Mouse (Mus musculus) embryonic fibroblast, embryonic 13.5 days (primary cell): ENCODE results near the gene Sumo2. TPM values are rescaled to one million over a fixed set of nuclear protein-coding genes. Genes with fewer than 3 reads are reported as not detected.

Experiments used
- H3K27ac ChIP-seq: 2 replicates; pipeline ENCODE4 v1.5.1; 2012; ENCODE audit warnings: low read length, control low read depth, inconsistent platforms; ENCODE audit not compliant: insufficient read depth
- H3K4me1 ChIP-seq: 2 replicates; pipeline ENCODE4 v1.6.1; 2011; ENCODE audit warnings: low read length; ENCODE audit not compliant: control insufficient read depth, insufficient read depth
- H3K4me3 ChIP-seq: 2 replicates; pipeline ENCODE4 v1.5.1; 2011; ENCODE audit warnings: mild to moderate bottlenecking, control low read depth, low read length; ENCODE audit not compliant: insufficient read depth
- CTCF ChIP-seq: IDR thresholded peaks from 2 replicates; pipeline ENCODE4 v1.5.1; 2011; ENCODE audit warnings: mild to moderate bottlenecking, control low read depth, low read length, moderate library complexity, borderline replicate concordance; ENCODE audit not compliant: insufficient read depth
- POLR2A ChIP-seq: IDR thresholded peaks from 2 replicates; pipeline ENCODE4 v1.6.1; 2011; ENCODE audit warnings: low read depth, mild to moderate bottlenecking, control low read depth, low read length, moderate library complexity
- polyA plus RNA-seq: library from polyadenylated mRNA; stranded (reverse); fragments of >200 nt; gene quantifications from 2 replicates; pipeline ENCODE4 v1.2.4, GENCODE M21; 2011; ENCODE audit warnings: low read depth; ENCODE audit not compliant: missing spikeins, insufficient read length

Gene Sumo2
- polyA plus RNA-seq, 1 experiment, result 505 TPM

DNA sequence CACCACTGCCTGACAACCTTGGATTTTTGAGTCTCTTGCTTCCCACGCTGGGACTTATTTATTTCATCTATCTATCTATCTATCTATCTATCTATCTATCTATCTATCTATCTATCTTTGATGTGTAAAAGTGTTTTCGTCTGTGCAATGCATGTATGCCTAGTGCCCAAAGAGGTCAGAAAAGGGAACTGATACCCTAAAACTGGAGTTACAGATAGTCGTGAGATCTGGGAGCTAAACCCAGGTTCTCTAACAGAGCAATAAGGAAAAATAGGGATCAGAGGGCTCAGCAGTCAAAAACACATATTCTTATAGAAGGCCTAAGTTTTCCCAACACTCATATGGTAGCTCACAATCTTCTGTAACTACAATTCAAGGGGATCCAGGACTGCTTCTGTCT is 16.5 kb downstream of the Sumo2 start:
- TF ChIP-seq CTCF, result no peak
- no peak for TF ChIP-seq POLR2A
- Histone ChIP-seq H3K27ac (no peak overlapping the region), H3K4me3 (no peak overlapping the region), H3K4me1 (no peaks in the 10 kb centered on the region; the same call in 1 of the 2 replicates)

DNA sequence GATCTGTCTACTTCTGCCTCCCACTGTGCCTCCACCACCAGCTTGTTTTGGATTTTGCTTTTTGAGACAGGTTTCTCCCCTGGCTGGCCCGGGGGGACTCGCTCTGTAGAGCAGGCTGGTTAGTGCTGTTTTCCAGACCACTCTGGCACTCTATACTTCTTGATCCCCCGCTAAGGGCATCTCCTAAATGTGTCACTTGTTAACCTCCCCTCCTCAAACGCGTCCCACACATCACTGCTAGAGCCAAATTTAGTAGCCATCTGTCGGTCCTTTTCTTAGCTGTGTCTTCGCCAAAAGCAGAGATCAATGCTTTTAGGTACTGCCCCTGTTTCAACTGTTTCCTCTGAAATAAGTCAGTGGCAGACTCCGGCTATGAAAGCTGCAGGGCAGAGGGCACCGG is 17.4 kb downstream of the Sumo2 start:
- H3K4me3 ChIP-seq, result no peak overlapping the region
- H3K4me1 ChIP-seq, result no peaks in the 10 kb centered on the region; the same call in 1 of the 2 replicates
- no peak for TF ChIP-seq CTCF
- H3K27ac ChIP-seq, result no peak overlapping the region

DNA sequence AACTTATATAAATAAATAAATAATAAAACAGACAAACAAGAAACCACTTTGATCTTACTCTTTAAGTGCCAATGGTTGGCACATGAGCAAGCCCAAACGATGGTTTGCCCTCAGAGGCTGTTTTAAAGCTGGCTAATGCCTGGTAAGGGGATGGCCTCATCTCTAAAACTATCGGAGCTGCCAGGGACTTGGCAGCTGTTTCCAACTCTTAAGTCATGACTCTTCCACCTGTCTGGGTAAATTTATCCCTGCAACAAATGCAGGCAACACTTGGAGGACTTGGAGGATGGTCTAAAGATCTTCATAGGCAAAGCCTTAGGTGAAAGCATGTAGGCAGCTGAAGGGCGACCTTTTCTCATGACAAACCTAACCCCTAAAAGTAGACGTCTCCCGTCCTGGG is 19.1 kb downstream of the Sumo2 start:
- Histone ChIP-seq H3K27ac (no peak overlapping the region), H3K4me3 (no peak overlapping the region), H3K4me1 (no peaks in the 10 kb centered on the region; the same call in 1 of the 2 replicates)
- TF ChIP-seq POLR2A (no peak), CTCF (no peak)

DNA sequence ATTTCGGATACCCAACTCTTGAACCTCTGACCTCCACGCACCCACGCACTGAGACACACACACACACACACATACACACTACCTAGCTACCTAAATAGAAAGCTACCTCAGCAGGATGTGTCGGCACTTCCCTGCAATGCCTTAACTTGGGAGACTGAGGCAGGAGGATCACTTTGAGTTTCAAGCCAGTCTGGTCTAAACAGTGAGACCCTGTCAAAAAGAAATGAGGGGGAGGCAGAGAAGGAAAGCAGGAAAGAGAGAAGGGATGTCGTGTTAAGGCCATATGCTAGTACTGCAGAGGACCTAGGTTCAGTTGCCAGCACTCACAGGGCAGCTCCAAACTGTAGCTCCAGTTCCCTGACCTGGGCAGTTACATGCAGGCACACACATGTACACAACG is 21.1 kb downstream of the Sumo2 start:
- peaks cover 6% of the 10 kb centered on the region for H3K4me1 ChIP-seq
- TF ChIP-seq POLR2A (no peak), CTCF (no peak)
- no peak overlapping the region for H3K4me3 ChIP-seq
- H3K27ac ChIP-seq, result no peak overlapping the region

GRCm38 (mm10) chr11:115514238-115514663 is 21.8 kb downstream of the Sumo2 start, which contains the start of gene Jpt1:
Gene Jpt1 (minus strand): TSS chr11:115514387.
- peak; percentile 99 for TF ChIP-seq POLR2A
- TF ChIP-seq CTCF, result no peak

DNA sequence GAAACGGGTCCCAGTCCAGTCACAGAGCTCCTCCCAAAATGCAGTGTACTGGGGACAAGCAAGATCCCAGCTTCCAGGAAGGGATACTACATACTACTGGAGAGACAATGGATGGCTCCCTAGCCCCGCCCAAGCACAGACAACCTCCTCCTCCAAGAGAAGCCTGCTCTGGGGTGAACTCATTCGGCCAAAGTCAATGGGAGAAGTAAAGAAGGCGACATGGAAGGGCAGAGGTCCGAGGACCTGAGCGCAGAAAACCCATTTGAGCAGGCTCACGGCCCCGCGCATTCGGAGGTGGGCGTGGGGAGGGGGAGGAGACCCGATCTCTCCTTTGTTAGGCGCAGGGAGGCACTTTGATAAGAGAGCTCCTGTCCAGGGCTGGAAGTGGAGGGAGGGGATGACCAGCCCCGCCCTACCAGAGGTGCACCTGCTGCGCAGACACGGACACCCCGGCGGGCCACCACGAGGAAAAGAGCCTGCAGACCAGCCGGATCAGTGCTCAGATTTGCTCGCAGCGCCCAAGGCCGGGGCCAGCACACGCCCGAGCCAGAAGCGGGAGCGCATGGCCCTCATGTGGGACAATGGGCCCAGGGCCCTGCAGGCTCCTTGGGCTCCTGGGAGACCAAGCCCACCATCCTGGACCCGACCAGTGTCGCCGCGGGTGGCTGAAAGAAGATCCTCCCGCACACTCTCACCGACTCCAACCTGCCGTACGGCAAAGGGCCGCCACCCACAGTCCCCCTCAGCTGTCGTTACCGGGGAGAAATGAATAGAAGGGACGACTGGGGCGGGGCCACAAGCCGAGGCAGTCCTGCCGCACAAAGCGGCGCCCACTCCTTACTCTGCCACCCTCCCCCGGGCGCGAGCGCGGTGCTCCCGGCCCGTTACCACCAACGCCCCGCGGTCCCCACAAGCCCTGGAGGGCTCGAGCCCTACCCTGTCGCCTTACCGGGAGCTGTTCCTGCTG is 22.5 kb downstream of the Sumo2 start:
- Histone ChIP-seq H3K27ac (0 out of 2 replicates have a peak overlapping the region, but pooled peaks have one; percentile 16), H3K4me3 (peak overlapping the region; percentile 91), H3K4me1 (peaks cover 6% of the 10 kb centered on the region)
- TF ChIP-seq CTCF, result no peak

More at GRCm38 (mm10) chr11:115514238-115514663, 21.8 kb downstream of the Sumo2 start, which contains the start of gene Jpt1:
- H3K4me3 ChIP-seq, result peak within 1 kb of the TSS; percentile 91
- H3K27ac ChIP-seq, result 0 out of 2 replicates have a peak within 1 kb of the TSS, but pooled peaks have one; percentile 16
- H3K4me1 ChIP-seq, result peaks cover 6% of the 10 kb centered on the region

DNA sequence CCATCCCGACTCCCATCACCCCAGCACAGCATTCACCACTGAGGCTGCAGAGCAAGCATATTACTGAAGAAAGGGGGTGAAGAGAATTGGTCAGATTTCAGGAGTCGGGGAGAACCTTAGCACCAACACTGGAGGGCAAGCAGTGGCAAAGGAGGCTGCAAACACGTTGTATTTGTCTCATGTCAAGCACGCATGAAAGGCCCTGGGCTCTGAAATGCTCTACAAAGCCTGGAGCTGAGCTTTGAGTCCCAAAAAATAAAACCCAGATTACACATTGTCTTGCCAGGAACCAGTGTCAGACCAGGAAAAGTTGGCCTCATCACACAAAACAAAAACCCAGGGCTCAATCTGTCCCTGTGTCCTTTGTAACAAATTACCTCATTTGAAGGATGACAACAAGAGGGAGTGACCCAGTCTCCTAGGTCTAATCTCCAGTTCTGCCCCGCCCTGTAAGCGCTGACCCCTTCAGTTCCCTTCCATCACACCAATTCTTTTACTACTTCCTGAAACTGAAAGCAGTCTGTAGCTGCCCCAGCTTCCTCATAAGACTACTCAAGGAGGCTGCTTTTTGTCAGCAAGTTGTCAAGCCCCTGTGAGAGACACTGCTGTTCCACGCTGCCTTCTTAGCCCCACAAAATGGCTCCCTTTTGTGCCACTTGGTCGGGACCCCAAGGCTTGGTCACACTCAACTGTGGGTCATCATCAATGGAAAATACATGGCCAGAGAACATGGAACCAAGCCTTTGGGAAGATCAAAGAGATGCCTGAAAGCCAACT is 23.5 kb downstream of the Sumo2 start:
- no peak overlapping the region for H3K27ac ChIP-seq
- TF ChIP-seq CTCF, result no peak
- no peak for TF ChIP-seq POLR2A
- peaks cover 6% of the 10 kb centered on the region for H3K4me1 ChIP-seq
- H3K4me3 ChIP-seq, result peak overlapping the region; percentile 91

DNA sequence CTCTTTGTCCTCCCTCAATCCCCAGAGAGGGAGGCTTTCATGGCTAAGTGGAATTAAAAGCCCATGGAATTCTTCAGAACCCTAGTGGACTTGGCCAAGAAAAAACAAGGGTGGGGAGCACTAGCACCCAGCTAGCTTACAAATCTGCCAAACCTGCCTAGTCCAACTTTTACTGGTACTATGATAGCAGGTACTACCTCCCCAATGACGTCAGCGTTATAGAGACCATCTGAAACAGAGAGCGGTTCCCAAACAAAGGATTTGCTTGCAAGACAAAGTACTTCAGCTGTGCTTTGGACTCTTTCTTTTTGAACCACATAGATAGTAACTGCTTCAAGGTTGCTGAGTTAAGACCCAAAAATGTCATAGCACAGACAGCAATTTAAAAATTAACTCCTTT is 24.1 kb downstream of the Sumo2 start:
- Histone ChIP-seq H3K27ac (no peak overlapping the region), H3K4me1 (peaks cover 6% of the 10 kb centered on the region), H3K4me3 (peak overlapping the region; percentile 91)
- TF ChIP-seq CTCF, result no peak

DNA sequence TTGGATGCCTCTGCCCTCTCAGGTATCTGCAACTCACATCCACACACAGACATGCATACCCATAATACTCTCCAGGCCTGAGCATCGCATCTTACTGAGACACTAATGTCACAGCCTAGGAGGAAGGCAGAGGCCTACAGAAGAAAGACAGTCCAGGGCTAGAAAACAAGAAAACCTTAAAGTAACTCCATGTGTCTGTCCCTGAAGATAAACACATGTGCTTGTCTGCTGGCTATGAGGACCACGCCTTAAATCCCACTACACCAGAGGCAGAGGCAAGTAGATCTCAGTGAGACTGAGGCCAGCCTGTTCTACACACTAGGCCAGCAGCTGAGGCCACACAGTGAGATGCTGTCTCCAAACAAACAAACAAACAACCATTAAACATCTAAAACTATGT is 25.0 kb downstream of the Sumo2 start:
- peaks cover 6% of the 10 kb centered on the region for H3K4me1 ChIP-seq
- H3K27ac ChIP-seq, result no peak overlapping the region
- peak overlapping the region; percentile 91; the same call in 1 of the 2 replicates for H3K4me3 ChIP-seq
- no peak for TF ChIP-seq CTCF
- no peak for TF ChIP-seq POLR2A
